Mouse (Mus musculus) spleen, embryonic (tissue): ENCODE results near the gene Zc3h7b.

Experiments used
- CTCF ChIA-PET: fragments of 350-600 bp; sonication (Branson Sonifier 250); formaldehyde crosslinking; loops from one replicate; lab custom pipeline; 2022; lab: Charles Lee

Gene Zc3h7b

DNA sequence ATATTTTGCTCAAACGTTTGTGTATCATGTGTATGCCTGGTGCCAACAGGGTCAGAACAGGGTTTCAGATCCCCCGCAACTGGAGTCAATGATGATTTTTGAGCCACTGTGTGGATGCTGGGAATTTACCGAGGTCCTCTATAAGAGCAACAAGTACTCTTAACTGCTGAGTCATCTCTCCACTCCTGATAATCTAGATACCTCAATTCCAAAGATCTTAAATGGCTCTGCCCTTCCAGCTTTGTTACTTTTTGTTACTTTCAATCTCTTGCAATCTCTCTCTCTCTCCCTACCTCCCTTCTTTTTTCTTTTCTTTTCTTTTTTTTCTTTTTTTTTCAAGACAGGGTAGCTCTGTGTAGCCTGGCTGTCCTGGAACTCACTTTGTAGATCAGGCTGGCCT is 9.8 kb upstream of the Zc3h7b start:
- CTCF ChIA-PET, result interaction anchor here (0.6 to 0.7 kb wide), 2 partner anchors 67 to 354 kb away, joined by 3 read pairs; no protein-coding TSS in a partner anchor

DNA sequence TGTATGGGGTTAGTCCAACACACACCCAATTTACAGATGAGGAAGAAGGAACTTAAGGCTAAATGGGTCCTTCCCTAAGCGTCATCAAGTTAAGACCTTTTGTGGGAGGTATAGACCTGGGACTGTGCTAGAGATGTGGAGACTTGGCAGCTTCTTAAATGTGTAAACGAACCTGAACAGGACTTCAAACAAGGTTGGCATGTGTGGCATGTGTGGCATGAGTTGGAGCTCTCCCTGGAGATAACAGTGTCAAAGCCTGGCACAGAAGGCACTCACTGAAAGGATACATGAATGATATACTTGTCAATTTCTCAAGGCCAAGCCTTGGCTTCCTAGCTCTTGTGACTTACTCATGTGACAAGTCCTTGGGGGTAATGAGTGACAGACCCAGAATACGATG is 5.6 kb upstream of the Zc3h7b start:
- CTCF ChIA-PET, result no interaction called here

DNA sequence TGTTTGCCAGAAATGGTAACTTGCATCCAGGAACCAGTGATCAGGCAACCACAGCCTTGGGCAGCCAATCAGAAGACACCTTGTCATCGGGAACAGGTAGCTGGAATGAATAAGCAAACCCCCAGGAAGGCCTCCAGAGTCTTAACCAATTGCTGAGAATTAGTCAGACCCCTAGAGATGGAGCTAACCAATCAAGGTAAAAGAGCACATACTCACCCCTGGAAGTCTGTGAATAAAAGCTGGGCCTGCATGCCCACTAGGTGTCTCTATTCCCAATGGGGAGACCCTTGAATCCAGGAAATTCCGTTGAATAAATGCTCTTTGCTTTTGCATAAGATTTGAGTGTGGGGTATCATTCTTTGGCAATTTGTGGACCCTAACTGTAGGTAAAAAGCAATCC is 4.9 kb upstream of the Zc3h7b start:
- CTCF ChIA-PET, result no interaction called here

DNA sequence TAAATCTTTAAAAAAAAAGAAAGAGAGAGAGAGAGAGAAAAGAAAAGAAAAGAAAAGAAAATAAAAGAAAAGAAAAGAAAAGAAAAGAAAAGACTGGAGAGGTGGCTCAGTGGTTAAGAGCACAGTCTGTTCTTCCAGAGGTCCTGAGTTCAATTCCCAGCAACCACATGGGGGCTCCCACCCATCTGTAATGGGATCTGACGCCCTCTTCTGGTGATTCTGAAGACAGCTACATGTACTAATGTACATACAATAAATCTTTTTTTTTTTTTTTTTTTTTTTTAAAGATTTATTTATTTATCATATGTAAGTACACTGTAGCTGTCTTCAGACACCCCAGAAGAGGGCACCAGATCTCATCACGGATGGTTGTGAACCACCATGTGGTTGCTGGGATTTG is 2.5 kb upstream of the Zc3h7b start:
- CTCF ChIA-PET, result interaction anchor here (0.5 to 0.6 kb wide), 2 partner anchors 44 to 1418 kb away, joined by 11 to 12 read pairs; no protein-coding TSS in a partner anchor

DNA sequence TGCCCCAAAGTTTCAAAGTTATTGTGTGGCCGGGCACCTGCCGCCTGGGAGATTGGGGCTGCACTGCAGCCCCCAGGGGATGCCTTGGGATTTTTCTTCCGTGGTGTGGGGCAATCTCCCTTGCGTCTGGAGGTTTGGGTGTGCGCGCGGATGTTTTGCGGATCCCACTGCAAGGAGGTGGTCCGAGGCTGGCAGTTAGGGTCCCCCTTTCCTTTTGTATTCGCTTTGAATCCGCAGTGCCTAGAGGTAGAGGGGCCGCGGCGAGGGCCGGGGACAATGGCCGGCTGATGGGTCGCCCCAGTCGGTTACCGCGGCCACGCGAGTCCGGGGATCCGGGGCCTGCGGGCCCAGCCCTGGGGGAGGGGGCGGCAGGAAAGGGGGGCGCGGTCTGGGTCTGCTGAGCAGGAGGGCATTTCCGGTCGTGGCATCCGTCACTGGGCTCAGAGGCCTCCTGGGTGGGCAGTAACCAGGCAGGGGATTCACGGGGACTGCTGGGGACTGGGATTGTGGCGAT is 801 bp downstream of the Zc3h7b start:
- CTCF ChIA-PET, result no interaction called here

DNA sequence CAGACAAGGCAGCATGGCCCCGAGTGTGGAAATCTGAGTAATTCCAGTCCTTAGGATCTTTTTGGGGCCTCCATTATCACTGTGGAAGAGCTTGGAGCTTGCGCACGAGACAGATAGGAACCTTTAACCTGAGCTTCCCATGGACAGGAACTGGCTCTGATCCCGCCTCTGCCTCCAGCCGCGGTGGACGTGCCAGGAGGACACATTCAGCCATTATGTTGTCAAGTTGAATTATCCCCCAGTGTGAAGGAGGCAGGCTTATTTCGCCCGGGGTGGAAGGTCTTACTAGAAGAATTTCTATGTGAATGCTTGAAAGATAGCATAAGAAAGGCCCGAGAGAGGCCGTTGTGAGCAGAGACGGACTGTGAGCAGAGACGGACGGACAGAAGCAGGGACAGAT is 4.9 kb downstream of the Zc3h7b start:
- CTCF ChIA-PET, result interaction anchor here (0.7 kb wide), 1 partner anchor 43 kb away, joined by 7 read pairs; no protein-coding TSS in a partner anchor

DNA sequence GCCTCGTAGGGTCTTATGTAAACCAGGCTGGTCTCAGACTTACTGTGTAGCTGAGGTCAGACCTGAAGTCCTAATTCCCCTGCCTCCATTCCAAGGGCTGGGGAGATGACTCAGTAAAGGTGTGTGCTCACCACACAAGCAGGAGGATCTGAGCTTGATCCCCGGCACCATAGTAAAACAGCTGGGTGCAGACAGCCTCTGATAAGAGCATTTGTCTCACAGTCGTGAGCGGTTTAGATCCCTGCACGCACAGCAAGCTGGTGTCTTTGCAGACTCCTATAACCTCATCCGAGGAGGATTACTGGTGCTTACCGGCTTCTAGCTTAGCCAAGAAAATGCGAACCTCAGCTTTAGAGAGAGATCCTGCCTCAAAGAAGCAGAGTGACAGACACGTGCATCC is 8.8 kb downstream of the Zc3h7b start:
- CTCF ChIA-PET, result no interaction called here

DNA sequence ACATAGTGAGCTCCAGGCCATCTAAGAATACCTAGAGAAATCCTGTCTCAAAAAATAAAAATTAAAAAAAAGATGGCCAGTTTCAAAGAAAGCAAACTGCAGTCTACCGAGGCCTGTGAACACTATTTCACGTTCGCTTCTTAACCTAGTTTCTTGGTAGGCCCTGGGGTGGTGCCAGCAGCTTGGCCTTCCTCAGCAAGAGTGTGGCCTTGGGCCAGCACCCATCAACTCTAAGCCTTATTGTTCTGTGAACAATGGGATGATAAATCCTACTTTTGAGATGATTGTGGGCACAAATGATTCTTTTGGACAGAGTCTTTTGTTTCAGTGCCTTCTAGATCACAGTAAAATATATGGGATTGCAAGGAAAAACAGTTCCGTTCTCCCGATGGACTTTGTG is 13.8 kb downstream of the Zc3h7b start:
- CTCF ChIA-PET, result no interaction called here

DNA sequence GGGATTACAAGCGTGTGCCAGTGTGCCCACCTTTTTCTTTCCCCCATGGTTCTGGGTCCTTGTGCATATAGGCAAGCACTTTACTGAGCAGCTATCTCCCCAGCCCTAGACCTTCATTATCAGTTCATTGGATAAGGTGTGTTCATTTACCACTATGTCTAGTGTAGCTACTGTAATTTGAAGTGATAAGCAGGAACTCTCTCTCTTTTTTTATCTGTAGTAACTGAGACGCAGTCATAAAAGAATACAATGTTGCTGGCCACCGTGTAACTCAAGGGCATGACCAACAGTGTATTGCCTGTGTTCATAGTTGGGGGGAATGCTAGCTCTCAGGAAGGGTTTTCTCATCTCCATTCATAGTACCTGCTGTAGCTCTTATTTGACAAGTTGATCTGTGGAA is 14.7 kb downstream of the Zc3h7b start:
- CTCF ChIA-PET, result no interaction called here

DNA sequence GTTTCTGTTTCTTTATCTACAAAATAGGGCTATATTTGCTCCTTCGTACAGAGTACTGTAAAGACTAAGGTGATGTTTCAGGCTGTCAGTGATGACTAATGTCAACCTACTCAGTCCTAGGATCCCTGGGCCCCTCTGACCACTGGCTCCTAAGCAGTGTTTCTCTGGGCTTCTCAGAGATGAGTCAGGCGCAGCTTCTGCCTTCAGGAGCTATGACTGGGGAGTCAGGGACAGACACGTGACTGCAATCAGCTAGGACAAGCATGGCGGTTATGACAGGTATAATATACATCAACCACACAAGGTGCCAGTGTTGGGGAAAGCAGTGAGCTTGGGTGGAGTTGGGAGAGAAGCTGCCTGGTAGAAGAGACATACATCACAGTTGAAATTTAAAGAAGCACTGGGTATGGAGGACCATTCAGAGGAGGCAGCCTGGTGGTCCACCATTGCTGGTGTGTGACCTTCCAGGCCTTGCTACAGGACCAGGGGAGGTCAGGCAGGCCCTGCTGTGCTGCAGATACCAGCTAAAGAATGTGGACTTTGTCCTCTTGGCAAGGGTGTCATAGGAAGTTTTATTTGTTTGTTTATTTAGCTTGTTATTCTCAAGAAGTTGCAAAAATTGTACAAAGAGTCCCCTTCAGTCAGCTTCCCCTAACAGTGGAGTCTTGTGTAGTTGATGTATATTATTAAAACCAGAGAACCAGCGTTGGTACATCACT is 15.7 kb downstream of the Zc3h7b start:
- CTCF ChIA-PET, result no interaction called here

DNA sequence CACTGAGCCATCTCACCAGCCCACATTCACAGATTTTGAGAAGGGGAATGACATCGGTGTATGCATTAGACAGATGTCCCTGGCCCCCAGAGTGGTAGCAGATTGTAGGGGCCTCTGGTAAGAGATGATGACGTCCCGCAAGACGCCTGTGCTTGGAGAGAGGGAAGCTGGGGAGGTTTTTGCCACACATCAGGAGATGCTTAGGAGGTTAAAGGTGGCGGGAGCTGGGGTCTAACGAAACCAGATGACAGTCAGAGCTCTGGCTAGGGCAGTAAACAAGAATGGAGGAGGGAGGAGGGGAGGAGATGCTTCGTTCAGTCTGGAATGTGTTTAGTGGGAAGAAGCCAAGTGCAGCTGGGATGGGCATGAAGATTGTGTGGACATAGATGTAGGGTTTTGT is 16.5 kb downstream of the Zc3h7b start:
- CTCF ChIA-PET, result interaction anchor here (0.7 kb wide), 1 partner anchor 17 kb away, joined by 6 read pairs; no protein-coding TSS in a partner anchor

DNA sequence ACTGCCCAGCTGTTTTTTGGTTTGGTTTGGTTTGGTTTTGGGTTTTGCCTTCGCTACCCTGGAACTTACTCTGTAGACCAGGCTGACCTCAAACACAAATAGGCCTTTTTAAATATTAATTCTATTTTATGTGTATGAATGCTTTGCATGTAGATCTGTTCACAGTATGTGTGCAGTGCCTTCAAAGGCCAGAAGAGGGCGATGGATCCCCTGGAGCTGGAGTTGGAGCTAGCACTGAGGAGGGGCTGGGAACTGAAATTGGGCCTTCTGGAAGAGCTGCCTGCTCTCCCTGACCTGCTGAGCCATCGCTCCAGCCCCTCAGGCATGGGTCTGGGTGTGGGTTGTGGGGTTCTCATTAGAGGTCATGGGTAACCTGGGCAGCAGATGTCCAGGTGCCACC is 17.1 kb downstream of the Zc3h7b start:
- CTCF ChIA-PET, result no interaction called here

DNA sequence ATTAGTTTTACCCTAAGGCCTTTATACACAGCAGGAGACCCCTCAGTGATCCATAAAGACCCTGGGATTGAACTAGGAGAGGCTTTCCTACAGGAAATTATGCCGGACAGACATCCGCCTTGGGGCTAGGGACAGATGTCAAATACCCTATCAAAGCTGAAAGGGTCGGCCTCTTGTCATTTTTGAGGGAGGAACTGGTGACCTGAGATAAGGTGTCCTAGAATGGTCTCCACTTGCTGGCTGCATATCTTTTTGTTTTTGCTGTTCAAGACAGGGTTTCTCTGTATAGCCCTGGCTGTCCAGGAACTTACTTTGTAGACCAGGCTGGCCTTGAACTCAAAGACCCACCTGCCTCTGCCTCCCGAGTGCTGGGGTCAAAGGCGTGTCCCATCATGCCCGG is 19.7 kb downstream of the Zc3h7b start:
- CTCF ChIA-PET, result no interaction called here

DNA sequence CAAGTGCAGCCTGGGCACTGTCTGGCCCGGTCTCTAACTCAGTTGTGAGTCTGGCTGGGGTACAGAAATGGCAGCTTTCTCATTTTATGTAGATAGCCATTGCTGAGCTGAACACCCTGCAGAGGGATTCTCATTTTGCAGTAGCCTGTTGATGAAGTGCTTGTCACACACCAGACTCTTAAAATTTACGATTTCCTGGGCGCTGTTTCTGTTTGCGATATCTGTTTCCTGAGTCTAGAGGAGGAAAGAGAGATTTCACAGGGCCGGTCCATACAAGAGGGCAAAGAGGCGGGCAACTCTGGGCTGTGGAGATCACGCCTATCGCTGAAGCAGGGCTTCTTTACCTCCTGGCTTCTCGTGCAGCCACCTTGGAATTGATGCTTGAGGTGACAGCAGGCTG is 20.8 kb downstream of the Zc3h7b start:
- CTCF ChIA-PET, result no interaction called here

DNA sequence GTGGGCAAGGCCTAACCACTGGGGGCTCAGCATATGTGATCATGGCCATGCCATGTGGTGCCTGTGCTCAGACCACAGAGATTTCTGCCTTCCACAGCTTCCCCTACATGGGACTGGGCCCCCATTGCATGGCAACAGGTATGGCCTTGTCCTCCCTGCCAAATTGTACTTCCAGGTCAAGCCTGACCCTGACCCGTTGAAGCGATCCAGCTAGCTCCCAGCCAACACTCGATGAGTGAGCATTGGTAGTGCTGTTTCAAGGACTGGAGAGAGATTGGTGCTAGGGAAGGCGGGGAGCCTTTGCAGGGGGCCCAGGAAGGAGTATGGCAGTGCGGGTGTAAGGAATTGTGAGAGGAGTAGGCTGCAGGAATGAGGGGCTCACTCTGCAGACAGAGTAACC is 21.6 kb downstream of the Zc3h7b start:
- CTCF ChIA-PET, result no interaction called here

DNA sequence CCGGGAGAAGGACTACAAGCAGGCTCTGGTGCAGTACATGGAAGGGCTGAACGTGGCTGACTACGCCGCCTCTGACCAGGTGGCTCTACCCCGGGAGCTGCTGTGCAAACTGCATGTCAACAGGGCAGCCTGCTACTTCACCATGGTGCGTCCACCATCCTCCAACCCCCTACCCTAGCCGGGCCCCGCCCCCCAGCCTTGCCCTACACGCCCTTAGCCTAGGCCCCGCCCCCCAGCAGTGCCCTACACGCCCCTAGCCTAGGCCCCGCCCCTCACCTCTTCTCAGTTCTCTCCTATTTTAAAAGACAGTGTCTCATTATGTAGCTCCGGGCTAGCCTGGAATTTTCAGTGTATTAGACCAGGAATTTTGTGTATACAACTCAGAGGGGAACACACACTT is 24.2 kb downstream of the Zc3h7b start:
- CTCF ChIA-PET, result no interaction called here

DNA sequence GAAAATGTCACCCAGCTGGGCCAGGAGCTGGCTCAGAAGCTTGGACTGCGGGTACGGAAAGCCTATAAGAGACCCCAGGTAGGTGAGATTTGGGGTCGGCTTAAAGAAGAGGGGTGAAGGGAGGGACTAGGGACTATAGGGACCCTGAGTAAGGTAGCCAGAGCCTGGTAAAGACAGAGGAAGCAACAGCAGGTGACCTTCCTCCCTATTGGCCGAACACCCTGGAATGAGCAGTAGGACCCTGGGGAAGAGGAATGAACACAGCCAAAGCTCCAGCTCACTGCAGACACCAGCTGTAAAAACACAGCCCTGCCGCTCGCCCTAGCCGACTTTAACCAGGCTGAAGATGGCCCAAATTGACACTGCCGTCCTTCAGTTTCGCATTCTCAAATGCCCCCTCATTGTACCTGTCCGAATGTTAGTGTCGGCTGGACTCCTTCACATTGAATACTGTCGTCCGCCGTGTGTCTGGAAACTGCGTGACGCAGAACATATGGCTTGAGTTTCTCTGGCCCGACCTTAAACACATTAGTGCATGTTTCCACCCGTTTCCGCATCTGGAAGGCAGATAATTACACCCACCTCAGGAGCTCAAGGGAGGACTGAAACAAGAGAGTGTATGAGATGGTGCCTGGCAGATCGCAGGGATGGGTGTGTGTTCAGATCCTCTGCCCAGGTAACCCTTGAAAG is 27.7 kb downstream of the Zc3h7b start:
- CTCF ChIA-PET, result no interaction called here

DNA sequence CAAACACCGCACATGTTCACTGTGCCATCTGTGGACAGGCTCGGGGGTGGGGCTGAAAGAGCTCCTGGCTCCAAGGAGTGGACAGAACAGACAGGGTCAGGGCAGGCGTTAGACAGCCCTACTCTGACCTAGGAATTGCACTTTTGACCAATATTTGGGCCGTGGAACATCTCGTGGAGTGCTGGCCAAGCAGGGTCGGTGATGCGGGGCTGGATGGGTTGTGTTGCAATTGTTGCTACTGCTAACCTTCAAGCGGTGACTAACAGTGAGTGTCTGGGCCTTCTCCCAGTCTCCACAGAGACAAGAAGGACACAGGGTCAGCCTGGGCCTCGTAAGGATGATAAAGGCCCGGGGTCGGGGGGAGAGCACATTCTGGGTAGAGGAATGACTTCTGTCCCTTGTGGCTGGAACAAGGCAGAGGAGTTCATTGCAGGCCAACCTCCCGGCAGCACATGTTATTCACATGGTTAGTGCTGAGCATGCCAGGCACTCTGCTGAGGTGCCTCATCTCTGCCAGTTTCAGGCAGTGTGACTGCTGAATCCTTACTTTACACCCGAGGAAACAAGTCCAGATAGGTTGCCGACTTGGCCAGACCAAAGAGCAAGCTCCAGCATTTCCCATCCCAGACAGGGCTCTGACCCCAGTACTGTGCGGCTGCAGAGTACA is 29.8 kb downstream of the Zc3h7b start:
- CTCF ChIA-PET, result interaction anchor here (0.6 kb wide), 2 partner anchors 19 to 1185 kb away, joined by 5 to 6 read pairs; no protein-coding TSS in a partner anchor

DNA sequence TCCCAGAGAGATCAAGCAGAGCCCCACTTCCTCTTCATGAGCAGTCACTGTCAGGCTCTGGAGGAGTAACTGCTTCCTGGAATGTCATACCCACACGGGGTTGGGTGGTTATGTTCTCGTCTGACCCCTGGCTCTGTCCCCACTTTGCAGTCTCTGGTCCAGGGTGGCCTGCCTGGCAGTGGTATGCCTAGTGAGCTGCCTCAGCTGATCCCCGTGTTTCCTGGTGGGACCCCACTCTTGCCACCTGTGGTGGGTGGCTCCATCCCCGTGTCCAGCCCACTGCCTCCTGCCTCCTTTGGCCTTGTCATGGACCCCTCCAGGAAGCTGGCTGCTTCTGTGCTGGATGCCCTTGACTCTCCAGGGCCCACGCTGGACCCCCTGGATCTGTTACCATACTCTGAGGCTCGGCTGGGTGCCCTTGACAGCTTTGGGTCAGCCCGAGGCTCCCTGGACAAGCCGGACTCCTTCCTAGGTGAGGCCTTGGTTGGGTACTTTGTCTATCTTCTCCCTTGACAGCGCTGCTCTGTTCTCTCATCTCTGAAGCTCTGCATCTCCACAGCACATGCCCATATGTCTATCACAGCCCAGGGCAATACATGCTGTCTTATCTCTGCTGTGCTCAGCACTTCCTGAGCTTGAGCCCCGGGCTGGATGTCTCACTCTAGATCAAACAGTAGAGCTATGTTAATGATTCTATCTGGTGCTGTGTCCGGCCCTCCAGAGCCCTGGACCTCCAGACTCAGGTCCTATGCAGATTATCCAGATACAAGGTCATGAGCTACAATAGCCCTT is 32.0 kb downstream of the Zc3h7b start:
- CTCF ChIA-PET, result no interaction called here

DNA sequence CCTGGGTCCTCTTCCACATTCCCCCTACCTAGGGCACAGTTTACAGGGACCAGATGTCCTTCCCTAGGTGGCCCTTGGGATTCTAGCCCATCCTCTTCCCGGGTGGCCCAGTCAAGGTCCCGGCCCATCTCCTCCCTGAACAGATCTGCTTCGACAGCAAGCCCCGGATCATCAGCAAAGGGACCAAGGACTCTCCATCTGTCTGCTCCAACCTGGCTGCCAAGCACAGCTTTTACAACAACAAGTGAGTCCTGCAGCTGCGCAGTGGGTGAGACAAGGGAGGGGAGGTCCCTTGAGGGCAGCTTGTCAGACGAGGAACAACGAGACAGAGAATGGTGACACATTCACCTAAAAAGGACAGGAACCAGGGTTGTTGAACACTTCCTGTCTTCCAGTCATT is 37.0 kb downstream of the Zc3h7b start:
- CTCF ChIA-PET, result no interaction called here

DNA sequence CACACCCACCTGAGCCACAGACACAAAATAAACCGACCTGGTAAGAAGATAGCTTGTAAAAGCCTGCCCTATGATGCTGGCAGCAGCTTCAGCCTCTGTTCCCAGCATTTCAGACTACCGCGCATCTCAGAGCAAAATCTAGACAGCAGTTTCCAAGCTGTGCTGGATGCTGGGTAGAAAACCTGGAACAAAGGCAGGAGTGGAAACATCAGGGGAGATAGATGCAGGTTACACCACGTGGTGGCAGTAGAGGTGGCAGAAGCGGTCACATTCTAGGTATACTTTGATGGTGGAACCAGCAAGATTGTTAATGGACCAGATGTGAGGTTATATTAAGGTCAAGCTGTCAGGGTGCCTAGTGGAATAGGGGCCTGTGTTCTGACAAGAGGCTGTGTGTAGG is 39.9 kb downstream of the Zc3h7b start:
- CTCF ChIA-PET, result no interaction called here

DNA sequence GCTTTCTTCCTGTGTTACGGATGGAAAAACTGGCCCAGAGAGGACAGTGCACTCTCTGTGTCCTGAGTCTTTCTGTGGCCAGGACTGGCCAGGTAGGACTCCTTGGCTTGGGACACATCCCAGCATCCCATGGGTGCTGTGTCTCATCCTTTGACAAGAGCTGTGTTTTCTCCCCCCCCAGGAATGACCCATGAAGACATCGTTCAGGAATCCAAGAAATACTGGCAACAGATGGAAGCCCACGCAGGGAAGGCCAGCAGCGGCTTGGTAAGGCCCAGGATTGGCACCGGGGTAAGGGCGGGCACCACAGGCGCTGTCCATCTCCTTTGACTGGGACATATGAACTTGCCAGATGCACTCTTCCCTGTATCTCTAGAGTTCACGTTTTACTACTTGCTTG is 40.8 kb downstream of the Zc3h7b start:
- CTCF ChIA-PET, result no interaction called here
